Mouse (Mus musculus) myocyte (in vitro differentiated cells): ENCODE data around the gene Irgc1.

ENCODE experiments used
- MAX ChIP-seq: IDR thresholded peaks from one replicate; pipeline ENCODE4 v1.6.1; 2011; ENCODE audit warnings: low read depth, mild to moderate bottlenecking, control low read depth
- MYOD1 ChIP-seq, 3 experiments: IDR thresholded peaks; one replicate each; pipeline ENCODE4 v1.6.1; 2011; ENCODE audit warnings: control low read depth in 2 of 3, low read depth in 2 of 3, mild to moderate bottlenecking in 2 of 3, moderate library complexity in 1 of 3; ENCODE audit not compliant: insufficient read length in 2 of 3, control insufficient read depth in 1 of 3
- MYOG ChIP-seq, 3 experiments: IDR thresholded peaks; one replicate each; pipeline ENCODE4 v1.6.1; 2011; ENCODE audit warnings: control low read depth in 2 of 3, low read depth in 2 of 3, mild to moderate bottlenecking in 2 of 3; ENCODE audit not compliant: insufficient read length in 2 of 3, control insufficient read depth in 1 of 3, insufficient read depth in 1 of 3
- POLR2A ChIP-seq: IDR thresholded peaks from one replicate; pipeline ENCODE4 v1.6.1; 2011; ENCODE audit warnings: low read depth, mild to moderate bottlenecking, control low read depth, moderate library complexity; ENCODE audit not compliant: insufficient read length
- POLR2AphosphoS2 ChIP-seq: IDR thresholded peaks from one replicate; pipeline ENCODE4 v1.6.1; 2011; ENCODE audit warnings: low read depth, control low read depth; ENCODE audit not compliant: insufficient read length
- TCF12 ChIP-seq: IDR thresholded peaks from one replicate; pipeline ENCODE4 v1.6.1; 2011; ENCODE audit warnings: mild to moderate bottlenecking, control low read depth; ENCODE audit not compliant: poor library complexity, insufficient read depth, severe bottlenecking
- USF1 ChIP-seq: IDR thresholded peaks from one replicate; pipeline ENCODE4 v1.6.1; 2011; ENCODE audit warnings: low read depth, mild to moderate bottlenecking, control low read depth, moderate library complexity

GRCm38 (mm10) chr7:24479685-24480084, 27.6 kb upstream of the Irgc1 start:
- TF ChIP-seq MYOD1 (IDR thresholded peaks at IDR 0.05; ENCODE audit: control insufficient read depth in 1 of 3, insufficient read length in 2 of 3, low read depth in 2 of 3) (no peak), TCF12 (no peak), MAX (no peak), POLR2A (no peak), USF1 (no peak), MYOG (IDR thresholded peaks at IDR 0.05; ENCODE audit: control insufficient read depth in 1 of 3, insufficient read depth in 1 of 3, insufficient read length in 2 of 3, low read depth in 2 of 3) (no peak), POLR2AphosphoS2 (no peak)
